Mouse (Mus musculus) megakaryocyte-erythroid progenitor cell, adult 5-6 weeks (primary cell): ENCODE data around the gene Gstt4. TPM values are rescaled to one million over a fixed set of nuclear protein-coding genes. Genes with fewer than 3 reads are reported as not detected.
"Not testable (repeated sequence)": the region's sequence is repeated elsewhere in the genome, so short reads cannot be mapped to it uniquely, and the experiment has no call there.

Experiments used
- ATAC-seq: replicated peaks from 2 replicates; pipeline ENCODE4 v1.8.0; 2016; ENCODE audit warnings: mild to moderate bottlenecking, inconsistent platforms; ENCODE audit not compliant: severe bottlenecking, poor library complexity, low FRiP score, low TSS enrichment
- total RNA-seq, 2 experiments: library from RNA; stranded (forward) in 1 of 2; stranded (reverse) in 1 of 2; fragments of 200-1000, 215-1000 nt in 1 of 2; fragments of >200 nt in 1 of 2; fragmentation: Nextera tagmentation in 1 of 2; gene quantifications; 2 replicates each; pipeline ENCODE4 v1.2.3; 2014 to 2017

Gstt4 gene
- total RNA-seq (2014; fragmentation: Nextera tagmentation) (not detected in 2 replicates), total RNA-seq (2017) (0.65 TPM in 1 of 2 replicates, not detected in the other)

- no peak for ATAC-seq
Measured at GRCm38 (mm10) chr10:75822443-75822842, at the start of gene Gstt4. Gene Gstt4 (minus strand): TSS chr10:75822543.

- no peak for ATAC-seq
Measured at GRCm38 (mm10) chr10:75861587-75861986, 39.2 kb upstream of the Gstt4 start.

GRCm38 (mm10) chr10:75860746-75861145, 38.4 kb upstream of the Gstt4 start:
- no peak for ATAC-seq

GRCm38 (mm10) chr10:75859786-75860470, 37.6 kb upstream of the Gstt4 start, which contains the start of gene Mif:
Gene Mif (minus strand): TSS chr10:75860240.
- ATAC-seq: peak; percentile 98

GRCm38 (mm10) chr10:75859107-75859746, 36.9 kb upstream of the Gstt4 start:
- no peak for ATAC-seq

- ATAC-seq: 0 out of 2 replicates have a peak, but pooled peaks have one; percentile 29
Measured at GRCm38 (mm10) chr10:75857598-75857997, 35.3 kb upstream of the Gstt4 start.

GRCm38 (mm10) chr10:75856976-75857375, 34.6 kb upstream of the Gstt4 start:
- no peak for ATAC-seq

GRCm38 (mm10) chr10:75856155-75856907, 34.0 kb upstream of the Gstt4 start:
- no peak for ATAC-seq

- no peak for ATAC-seq
Measured at GRCm38 (mm10) chr10:75855416-75855981, 33.2 kb upstream of the Gstt4 start.

GRCm38 (mm10) chr10:75854791-75855190, 32.4 kb upstream of the Gstt4 start:
- no peak for ATAC-seq

GRCm38 (mm10) chr10:75854096-75854495, 31.8 kb upstream of the Gstt4 start:
- no peak for ATAC-seq

GRCm38 (mm10) chr10:75853452-75853851, 31.1 kb upstream of the Gstt4 start:
- ATAC-seq: peak; percentile 76

GRCm38 (mm10) chr10:75852539-75853125, 30.3 kb upstream of the Gstt4 start:
- ATAC-seq: no peak

GRCm38 (mm10) chr10:75851681-75852080, 29.3 kb upstream of the Gstt4 start:
- no peak for ATAC-seq

GRCm38 (mm10) chr10:75851076-75851475, 28.7 kb upstream of the Gstt4 start:
- ATAC-seq: no peak

- no peak for ATAC-seq
Measured at GRCm38 (mm10) chr10:75848382-75848781, 26.0 kb upstream of the Gstt4 start.

GRCm38 (mm10) chr10:75845306-75845930, 23.1 kb upstream of the Gstt4 start:
- ATAC-seq: peak; percentile 94

GRCm38 (mm10) chr10:75844800-75845199, 22.5 kb upstream of the Gstt4 start:
- no peak for ATAC-seq

GRCm38 (mm10) chr10:75843898-75844297, 21.6 kb upstream of the Gstt4 start:
- not testable (repeated sequence) for ATAC-seq
